Mouse (Mus musculus) limb, embryonic 11.5 days (tissue): ENCODE results near the gene H2afj. TPM values are rescaled to one million over a fixed set of nuclear protein-coding genes. Genes with fewer than 3 reads are reported as not detected.

ENCODE experiments used
- ATAC-seq: fragments of 200-750 bp; cut with Nextera tagmentation; 2 replicates; pipeline ENCODE4 v1.8.0; 2017; ENCODE audit warnings: low read depth; ENCODE audit not compliant: insufficient number of reproducible peaks, low FRiP score, low TSS enrichment
- DNase-seq: peaks from one replicate; pipeline ENCODE4 v3.0.0-alpha.2; 2015; ENCODE audit warnings: low spot score
- H3K27ac ChIP-seq: fragments of 300-500 bp; sonication (generic); replicated peaks from 2 replicates; pipeline ENCODE4 v1.5.1; 2014; ENCODE audit warnings: low read depth, mild to moderate bottlenecking, low read length
- H3K27me3 ChIP-seq: fragments of 300-500 bp; sonication (generic); 2 replicates; pipeline ENCODE4 v1.6.1; 2014; ENCODE audit warnings: mild to moderate bottlenecking, low read length, mixed read lengths; ENCODE audit not compliant: control insufficient read depth, insufficient read depth
- H3K36me3 ChIP-seq: fragments of 300-500 bp; sonication (generic); 2 replicates; pipeline ENCODE4 v1.6.1; 2014; ENCODE audit warnings: mild to moderate bottlenecking, low read length, moderate library complexity, mixed read lengths; ENCODE audit not compliant: control insufficient read depth, insufficient read depth
- H3K4me1 ChIP-seq: fragments of 300-500 bp; sonication (generic); 2 replicates; pipeline ENCODE4 v1.6.1; 2014; ENCODE audit warnings: low read length, mixed read lengths; ENCODE audit not compliant: control insufficient read depth, insufficient read depth
- H3K4me2 ChIP-seq: fragments of 300-500 bp; sonication (generic); 2 replicates; pipeline ENCODE4 v1.6.1; 2014; ENCODE audit warnings: low read depth, mild to moderate bottlenecking, moderate library complexity; ENCODE audit not compliant: severe bottlenecking
- H3K4me3 ChIP-seq: fragments of 300-500 bp; sonication (generic); 2 replicates; pipeline ENCODE4 v1.5.1; 2014; ENCODE audit warnings: low read depth, low read length
- H3K9ac ChIP-seq: fragments of 300-500 bp; sonication (generic); 2 replicates; pipeline ENCODE4 v1.6.1; 2014; ENCODE audit warnings: mild to moderate bottlenecking, low read length
- H3K9me3 ChIP-seq: fragments of 300-500 bp; sonication (generic); 2 replicates; pipeline ENCODE4 v1.6.1; 2016; ENCODE audit warnings: low read length; ENCODE audit not compliant: control insufficient read depth
- WGBS: fragments of 180-500 bp; shearing (Covaris S2); extraction: QIAGEN DNeasy Blood & Tissue Kit; methylation state at CpG from one replicate; pipeline ENCODE4 v1.1.7; 2014; 5-methylcytosine and 5-hydroxymethylcytosine counted together
- polyA plus RNA-seq: library from polyadenylated mRNA; unstranded; fragments of >200 nt; fragmentation: Nextera tagmentation; extraction: Ambion mirVana; gene quantifications from 2 replicates; pipeline ENCODE4 v1.2.1, GENCODE M21; 2014

Gene H2afj
- polyA plus RNA-seq, 1 experiment from 2014 or later = 78.5 TPM

- peak overlapping the region; percentile 69 for H3K4me2 ChIP-seq
- WGBS = 22% methylated on average over 12 of the region's 12 CpGs
- no peaks in the 10 kb centered on the region for H3K9me3 ChIP-seq
- ATAC-seq (peak; percentile 6), DNase-seq (no peak)
- peaks cover 7% of the 10 kb centered on the region; the same call in 1 of the 2 replicates for H3K4me1 ChIP-seq
- no peaks in the 10 kb centered on the region for H3K36me3 ChIP-seq
- no peaks in the 10 kb centered on the region for H3K27me3 ChIP-seq
- peak overlapping the region; percentile 99 for H3K9ac ChIP-seq
- peak overlapping the region; percentile 64 for H3K4me3 ChIP-seq
- H3K27ac ChIP-seq = peak overlapping the region; percentile 100
Observed at GRCm38 (mm10) chr6:136803093-136803738, 4.8 kb upstream of the H2afj start.

- WGBS = under 1% methylated on average over 50 of the region's 50 CpGs
- ATAC-seq = peak; percentile 79
Observed at GRCm38 (mm10) chr6:136803739-136804633, 4.1 kb upstream of the H2afj start, which contains the start of gene Hist4h4. Gene Hist4h4 (minus strand): TSS chr6:136804415.

GRCm38 (mm10) chr6:136804705-136805408, 3.2 kb upstream of the H2afj start:
- peaks cover 7% of the 10 kb centered on the region; the same call in 1 of the 2 replicates for H3K4me1 ChIP-seq
- ATAC-seq = no peak
- H3K4me3 ChIP-seq = peak overlapping the region; percentile 21
- H3K27me3 ChIP-seq = no peaks in the 10 kb centered on the region
- peak overlapping the region; percentile 75 for H3K27ac ChIP-seq
- DNase-seq = peak; percentile 40
- 41% methylated on average over 9 of the region's 9 CpGs for WGBS
- peak overlapping the region; percentile 30 for H3K4me2 ChIP-seq
- H3K9me3 ChIP-seq = no peaks in the 10 kb centered on the region
- H3K36me3 ChIP-seq = no peaks in the 10 kb centered on the region
- H3K9ac ChIP-seq = peak overlapping the region; percentile 30

More at GRCm38 (mm10) chr6:136803739-136804633, 4.1 kb upstream of the H2afj start, which contains the start of gene Hist4h4:
- Histone ChIP-seq H3K9ac (peak within 1 kb of the TSS; percentile 99), H3K4me1 (peaks cover 7% of the 10 kb centered on the region; the same call in 1 of the 2 replicates), H3K4me2 (peak within 1 kb of the TSS; percentile 69), H3K36me3 (no peaks in the 10 kb centered on the region), H3K27me3 (no peaks in the 10 kb centered on the region), H3K4me3 (peak within 1 kb of the TSS; percentile 64), H3K27ac (peak within 1 kb of the TSS; percentile 100), H3K9me3 (no peaks in the 10 kb centered on the region)
- DNase-seq = peak; percentile 97

GRCm38 (mm10) chr6:136805409-136805775, 2.7 kb upstream of the H2afj start:
- Histone ChIP-seq H3K27ac (no peak overlapping the region), H3K36me3 (no peaks in the 10 kb centered on the region), H3K27me3 (no peaks in the 10 kb centered on the region), H3K9ac (no peak overlapping the region), H3K4me2 (no peak overlapping the region), H3K4me3 (no peak overlapping the region), H3K4me1 (peaks cover 7% of the 10 kb centered on the region; the same call in 1 of the 2 replicates), H3K9me3 (no peaks in the 10 kb centered on the region)
- no peak for ATAC-seq
- DNase-seq = no peak
- 88% methylated on average over 1 of the region's 1 CpGs for WGBS

- H3K9ac ChIP-seq = no peak overlapping the region
- no peaks in the 10 kb centered on the region for H3K9me3 ChIP-seq
- no peak for ATAC-seq
- no peak for DNase-seq
- no peak overlapping the region for H3K4me3 ChIP-seq
- WGBS = 67% methylated on average over 5 of the region's 5 CpGs
- no peak overlapping the region for H3K4me2 ChIP-seq
- H3K27me3 ChIP-seq = no peaks in the 10 kb centered on the region
- H3K27ac ChIP-seq = no peak overlapping the region
- peaks cover 7% of the 10 kb centered on the region; the same call in 1 of the 2 replicates for H3K4me1 ChIP-seq
- no peaks in the 10 kb centered on the region for H3K36me3 ChIP-seq
Observed at GRCm38 (mm10) chr6:136806819-136807218, 1.2 kb upstream of the H2afj start.

- peak overlapping the region; percentile 45; the same call in 1 of the 2 replicates for H3K9ac ChIP-seq
- H3K36me3 ChIP-seq = peaks cover 2% of the 10 kb centered on the region; the same call in 1 of the 2 replicates
- H3K27me3 ChIP-seq = no peaks in the 10 kb centered on the region
- ATAC-seq = peak; percentile 5; the same call in 1 of the 2 replicates
- H3K4me1 ChIP-seq = peaks cover 7% of the 10 kb centered on the region; the same call in 1 of the 2 replicates
- no peak for DNase-seq
- 34% methylated on average over 18 of the region's 18 CpGs for WGBS
- H3K4me3 ChIP-seq = peak overlapping the region; percentile 71; the same call in 1 of the 2 replicates
- H3K27ac ChIP-seq = no peak overlapping the region
- H3K4me2 ChIP-seq = peak overlapping the region; percentile 42
- H3K9me3 ChIP-seq = no peaks in the 10 kb centered on the region
Observed at GRCm38 (mm10) chr6:136807395-136808013, 540 bp upstream of the H2afj start.

GRCm38 (mm10) chr6:136808631-136809046, 595 bp downstream of the H2afj start:
- peak; percentile 44 for DNase-seq
- 0 out of 2 replicates have a peak, but pooled peaks have one; percentile 0 for ATAC-seq
- H3K4me3 ChIP-seq = peak overlapping the region; percentile 71
- peaks cover 2% of the 10 kb centered on the region; the same call in 1 of the 2 replicates for H3K4me1 ChIP-seq
- no peaks in the 10 kb centered on the region for H3K9me3 ChIP-seq
- H3K9ac ChIP-seq = peak overlapping the region; percentile 55
- peaks cover 6% of the 10 kb centered on the region; the same call in 1 of the 2 replicates for H3K36me3 ChIP-seq
- peak overlapping the region; percentile 90 for H3K4me2 ChIP-seq
- no peaks in the 10 kb centered on the region for H3K27me3 ChIP-seq
- 1% methylated on average over 28 of the region's 28 CpGs for WGBS
- no peak overlapping the region for H3K27ac ChIP-seq
